Mouse (Mus musculus): ENCODE data around the gene Gm20431. TPM values are rescaled to one million over a fixed set of nuclear protein-coding genes. Genes with fewer than 3 reads are reported as not detected.

Gm20431 gene
- polyA plus RNA-seq, 1 experiment from 2014 or later: 10.7 TPM

DNA sequence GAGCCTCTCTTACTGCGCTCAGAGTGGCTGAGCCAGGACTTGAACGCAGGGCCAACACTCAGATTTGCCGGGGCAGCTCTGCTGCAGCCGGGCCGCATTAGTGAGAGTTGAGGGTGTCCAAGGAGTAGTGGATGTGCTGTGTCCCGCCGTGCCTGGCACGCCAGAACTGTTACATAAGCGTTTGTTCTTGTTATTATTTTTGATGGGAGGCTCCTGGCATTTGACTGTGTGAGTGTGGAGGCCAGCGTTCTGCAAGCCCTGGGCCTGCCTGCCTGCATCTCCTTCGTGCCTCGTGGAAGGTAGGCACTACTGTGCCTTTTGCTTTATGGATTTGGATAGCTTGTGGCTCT, 29.6 kb upstream of the Gm20431 start:
- Histone ChIP-seq H3K4me3 (ENCODE audit: low read depth, low read length) (no peak overlapping the region), H3K4me1 (ENCODE audit: control insufficient read depth, insufficient read depth, low read length) (peaks cover 8% of the 10 kb centered on the region; the same call in 1 of the 2 replicates), H3K9me3 (ENCODE audit: control insufficient read depth, low read length) (peaks cover 2% of the 10 kb centered on the region; the same call in 1 of the 2 replicates), H3K27me3 (ENCODE audit: control insufficient read depth, insufficient read depth, low read length) (peaks cover 35% of the 10 kb centered on the region), H3K36me3 (ENCODE audit: control insufficient read depth, insufficient read depth, low read length) (no peaks in the 10 kb centered on the region), H3K9ac (replicated peaks; ENCODE audit: low read depth, low read length) (no peak overlapping the region), H3K4me2 (ENCODE audit: low read depth, low read length) (no peak overlapping the region), H3K27ac (ENCODE audit: low read depth, low read length) (no peak overlapping the region)
- WGBS: 88% methylated on average over 12 of the region's 12 CpGs
- no peak for ATAC-seq (ENCODE audit: low read depth)

DNA sequence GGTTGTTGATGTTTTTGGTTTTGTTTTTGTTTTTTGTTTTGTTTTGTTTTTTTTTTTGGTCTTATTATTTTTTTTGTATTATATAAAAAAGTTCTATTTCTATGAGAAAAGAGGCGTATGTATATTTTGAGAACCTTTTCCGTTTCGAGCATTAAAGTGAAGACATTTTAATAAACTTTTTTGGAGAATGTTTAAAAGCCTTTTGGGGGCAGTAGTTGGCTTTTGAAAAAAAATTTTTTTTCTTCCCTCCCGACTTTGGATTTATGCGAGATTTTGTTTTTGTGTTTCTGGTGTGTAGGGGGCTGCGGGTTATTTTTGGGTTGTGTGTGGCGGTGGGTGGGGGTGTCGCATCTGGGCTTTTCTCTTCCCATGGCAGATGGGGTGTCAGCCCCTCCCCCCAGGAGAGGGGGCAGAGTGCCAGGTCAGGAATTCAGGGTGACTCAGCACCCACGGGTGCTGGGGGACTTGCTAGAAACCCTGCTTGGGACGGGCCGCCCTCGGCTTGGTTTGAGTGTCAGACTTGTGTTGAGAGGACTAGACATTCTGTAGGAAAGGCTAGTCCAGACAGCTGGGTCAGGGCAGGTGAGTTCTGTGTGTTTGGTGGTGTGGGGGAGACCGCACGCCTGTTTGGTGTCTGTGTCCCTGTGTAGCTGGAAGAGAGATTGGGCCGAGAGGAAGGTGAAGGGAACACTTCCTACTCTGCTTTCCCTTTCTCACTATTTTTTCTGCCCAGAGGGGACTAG, 29.1 kb upstream of the Gm20431 start:
- H3K9ac ChIP-seq (replicated peaks; ENCODE audit: low read depth, low read length): no peak overlapping the region
- 66% methylated on average over 15 of the region's 15 CpGs for WGBS

DNA sequence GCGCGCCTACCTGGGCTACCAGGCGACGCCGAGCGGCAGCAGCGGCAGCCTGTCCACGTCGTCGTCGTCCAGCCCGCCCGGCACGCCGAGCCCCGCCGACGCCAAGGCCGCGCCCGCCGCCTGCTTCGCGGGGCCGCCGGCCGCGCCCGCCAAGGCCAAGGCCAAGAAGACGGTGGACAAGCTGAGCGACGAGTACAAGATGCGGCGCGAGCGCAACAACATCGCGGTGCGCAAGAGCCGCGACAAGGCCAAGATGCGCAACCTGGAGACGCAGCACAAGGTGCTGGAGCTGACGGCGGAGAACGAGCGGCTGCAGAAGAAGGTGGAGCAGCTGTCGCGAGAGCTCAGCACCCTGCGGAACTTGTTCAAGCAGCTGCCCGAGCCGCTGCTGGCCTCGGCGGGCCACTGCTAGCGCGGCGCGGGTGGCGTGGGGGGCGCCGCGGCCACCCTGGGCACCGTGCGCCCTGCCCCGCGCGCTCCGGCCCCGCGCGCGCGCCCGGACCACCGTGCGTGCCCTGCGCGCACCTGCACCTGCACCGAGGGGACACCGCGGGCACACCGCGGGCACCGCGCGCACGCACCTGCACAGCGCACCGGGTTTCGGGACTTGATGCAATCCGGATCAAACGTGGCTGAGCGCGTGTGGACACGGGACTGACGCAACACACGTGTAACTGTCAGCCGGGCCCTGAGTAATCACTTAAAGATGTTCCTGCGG, 28.4 kb upstream of the Gm20431 start, which contains the start of gene Tmem189:
TSS of gene Tmem189 (minus strand) at position 322 of the 718 bp plus-strand sequence.
- Histone ChIP-seq H3K4me3 (ENCODE audit: low read depth, low read length) (peak within 1 kb of the TSS; percentile 59), H3K9ac (replicated peaks; ENCODE audit: low read depth, low read length) (peak within 1 kb of the TSS; percentile 57), H3K27ac (ENCODE audit: low read depth, low read length) (0 out of 2 replicates have a peak within 1 kb of the TSS, but pooled peaks have one; percentile 10), H3K9me3 (ENCODE audit: control insufficient read depth, low read length) (no peaks in the 10 kb centered on the region), H3K36me3 (ENCODE audit: control insufficient read depth, insufficient read depth, low read length) (no peaks in the 10 kb centered on the region), H3K4me2 (ENCODE audit: low read depth, low read length) (peak within 1 kb of the TSS; percentile 78), H3K27me3 (ENCODE audit: control insufficient read depth, insufficient read depth, low read length) (peaks cover 35% of the 10 kb centered on the region), H3K4me1 (ENCODE audit: control insufficient read depth, insufficient read depth, low read length) (peaks cover 8% of the 10 kb centered on the region; the same call in 1 of the 2 replicates)
- ATAC-seq (ENCODE audit: low read depth): no peak
- under 1% methylated on average over 85 of the region's 99 CpGs for WGBS

More for the DNA sequence above, 29.1 kb upstream of the Gm20431 start:
- H3K4me3 ChIP-seq (ENCODE audit: low read depth, low read length): peak overlapping the region; percentile 59
- H3K27ac ChIP-seq (ENCODE audit: low read depth, low read length): no peak overlapping the region
- H3K4me1 ChIP-seq (ENCODE audit: control insufficient read depth, insufficient read depth, low read length): peaks cover 8% of the 10 kb centered on the region; the same call in 1 of the 2 replicates
- peak overlapping the region; percentile 78 for H3K4me2 ChIP-seq (ENCODE audit: low read depth, low read length)
- H3K9me3 ChIP-seq (ENCODE audit: control insufficient read depth, low read length): peaks cover 2% of the 10 kb centered on the region; the same call in 1 of the 2 replicates
- ATAC-seq (ENCODE audit: low read depth): no peak
- peaks cover 35% of the 10 kb centered on the region for H3K27me3 ChIP-seq (ENCODE audit: control insufficient read depth, insufficient read depth, low read length)
- no peaks in the 10 kb centered on the region for H3K36me3 ChIP-seq (ENCODE audit: control insufficient read depth, insufficient read depth, low read length)

DNA sequence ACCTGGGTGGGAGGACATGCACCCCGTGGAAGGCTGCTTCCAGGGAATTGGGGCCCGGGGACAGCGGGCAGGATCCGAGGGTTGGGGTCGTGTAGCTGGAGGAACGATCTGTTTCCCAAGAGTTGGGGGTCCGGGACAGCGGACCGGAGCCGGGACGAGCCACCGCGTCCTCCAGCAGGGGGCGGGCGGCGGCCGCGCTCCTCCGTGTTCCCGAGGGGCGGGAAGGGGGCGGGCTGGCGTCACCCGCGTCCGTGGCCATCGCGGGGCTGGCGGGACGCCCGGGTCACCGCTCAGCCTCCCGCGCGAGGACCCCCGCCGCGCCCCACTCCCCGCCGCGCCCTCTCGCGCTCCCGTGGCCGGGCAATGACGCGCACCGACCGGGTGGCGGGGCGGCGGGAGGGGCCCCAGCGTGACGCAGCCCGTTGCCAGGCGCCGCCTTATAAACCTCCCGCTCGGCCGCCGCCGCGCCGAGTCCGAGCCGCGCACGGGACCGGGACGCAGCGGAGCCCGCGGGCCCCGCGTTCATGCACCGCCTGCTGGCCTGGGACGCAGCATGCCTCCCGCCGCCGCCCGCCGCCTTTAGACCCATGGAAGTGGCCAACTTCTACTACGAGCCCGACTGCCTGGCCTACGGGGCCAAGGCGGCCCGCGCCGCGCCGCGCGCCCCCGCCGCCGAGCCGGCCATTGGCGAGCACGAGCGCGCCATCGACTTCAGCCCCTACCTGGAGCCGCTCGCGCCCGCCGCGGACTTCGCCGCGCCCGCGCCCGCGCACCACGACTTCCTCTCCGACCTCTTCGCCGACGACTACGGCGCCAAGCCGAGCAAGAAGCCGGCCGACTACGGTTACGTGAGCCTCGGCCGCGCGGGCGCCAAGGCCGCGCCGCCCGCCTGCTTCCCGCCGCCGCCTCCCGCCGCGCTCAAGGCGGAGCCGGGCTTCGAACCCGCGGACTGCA, 27.5 kb upstream of the Gm20431 start, which contains the start of gene Cebpb:
TSS of gene Cebpb (plus strand) at position 418 of the 954 bp plus-strand sequence.
- Histone ChIP-seq H3K4me3 (ENCODE audit: low read depth, low read length) (peak within 1 kb of the TSS; percentile 59), H3K4me1 (ENCODE audit: control insufficient read depth, insufficient read depth, low read length) (peaks cover 8% of the 10 kb centered on the region; the same call in 1 of the 2 replicates), H3K9ac (replicated peaks; ENCODE audit: low read depth, low read length) (peak within 1 kb of the TSS; percentile 57), H3K9me3 (ENCODE audit: control insufficient read depth, low read length) (no peaks in the 10 kb centered on the region), H3K4me2 (ENCODE audit: low read depth, low read length) (peak within 1 kb of the TSS; percentile 78), H3K36me3 (ENCODE audit: control insufficient read depth, insufficient read depth, low read length) (no peaks in the 10 kb centered on the region), H3K27me3 (ENCODE audit: control insufficient read depth, insufficient read depth, low read length) (peaks cover 35% of the 10 kb centered on the region), H3K27ac (ENCODE audit: low read depth, low read length) (0 out of 2 replicates have a peak within 1 kb of the TSS, but pooled peaks have one; percentile 10)
- 1% methylated on average over 101 of the region's 147 CpGs for WGBS
- peak; percentile 60 for ATAC-seq (ENCODE audit: low read depth)

DNA sequence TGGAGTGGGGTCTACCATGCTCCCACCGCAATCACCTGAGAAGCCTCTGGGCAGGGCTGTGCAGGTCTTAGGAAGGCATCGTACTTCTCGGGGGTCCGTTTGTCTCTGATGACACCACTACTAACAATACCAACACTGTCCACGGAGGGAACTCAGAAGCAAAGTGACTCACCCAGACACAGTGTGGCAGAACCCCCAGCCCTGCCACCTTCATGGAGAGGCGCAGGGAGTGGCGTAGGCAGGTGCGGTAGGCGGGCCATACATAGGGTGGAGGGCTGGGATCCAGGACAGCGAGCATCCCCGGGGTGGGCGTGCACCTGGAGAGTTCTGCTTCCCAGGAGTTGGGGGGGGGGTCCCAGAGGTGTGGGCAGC, 26.8 kb upstream of the Gm20431 start:
- peak overlapping the region; percentile 78 for H3K4me2 ChIP-seq (ENCODE audit: low read depth, low read length)
- H3K9me3 ChIP-seq (ENCODE audit: control insufficient read depth, low read length): no peaks in the 10 kb centered on the region
- peaks cover 35% of the 10 kb centered on the region for H3K27me3 ChIP-seq (ENCODE audit: control insufficient read depth, insufficient read depth, low read length)
- peak; percentile 68 for ATAC-seq (ENCODE audit: low read depth)
- H3K9ac ChIP-seq (replicated peaks; ENCODE audit: low read depth, low read length): 0 out of 2 replicates have a peak overlapping the region, but pooled peaks have one; percentile 57
- H3K4me3 ChIP-seq (ENCODE audit: low read depth, low read length): peak overlapping the region; percentile 59
- no peaks in the 10 kb centered on the region for H3K36me3 ChIP-seq (ENCODE audit: control insufficient read depth, insufficient read depth, low read length)
- no peak overlapping the region for H3K27ac ChIP-seq (ENCODE audit: low read depth, low read length)
- WGBS: 31% methylated on average over 12 of the region's 12 CpGs
- H3K4me1 ChIP-seq (ENCODE audit: control insufficient read depth, insufficient read depth, low read length): peaks cover 8% of the 10 kb centered on the region; the same call in 1 of the 2 replicates

DNA sequence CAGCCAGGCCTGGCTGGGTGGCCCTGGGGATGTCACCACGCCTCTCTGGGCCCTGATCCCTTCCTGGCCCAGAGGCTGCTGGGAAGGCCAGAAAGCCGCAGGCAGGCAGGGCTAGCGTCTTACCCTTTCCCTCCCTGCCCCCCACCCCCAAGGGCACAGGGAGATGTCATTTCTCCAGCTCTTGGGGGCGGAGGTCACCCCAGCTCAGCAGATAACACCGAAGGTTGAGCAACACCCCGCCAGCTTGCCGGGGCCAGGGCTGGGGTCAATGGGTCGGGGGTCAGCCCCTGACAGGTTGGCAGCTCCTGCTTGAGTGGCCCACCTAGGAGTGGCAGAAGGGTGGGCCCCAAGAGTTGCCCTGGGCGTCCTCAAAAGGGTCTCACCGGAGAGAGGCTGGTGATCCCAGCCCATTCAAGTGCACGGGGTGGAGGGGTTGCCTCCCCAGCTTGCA, 26.4 kb upstream of the Gm20431 start:
- H3K4me2 ChIP-seq (ENCODE audit: low read depth, low read length): no peak overlapping the region
- no peak overlapping the region for H3K27ac ChIP-seq (ENCODE audit: low read depth, low read length)
- peaks cover 8% of the 10 kb centered on the region; the same call in 1 of the 2 replicates for H3K4me1 ChIP-seq (ENCODE audit: control insufficient read depth, insufficient read depth, low read length)
- peaks cover 35% of the 10 kb centered on the region for H3K27me3 ChIP-seq (ENCODE audit: control insufficient read depth, insufficient read depth, low read length)
- ATAC-seq (ENCODE audit: low read depth): 0 out of 2 replicates have a peak, but pooled peaks have one; percentile 3
- H3K9me3 ChIP-seq (ENCODE audit: control insufficient read depth, low read length): no peaks in the 10 kb centered on the region
- H3K9ac ChIP-seq (replicated peaks; ENCODE audit: low read depth, low read length): no peak overlapping the region
- WGBS: 64% methylated on average over 11 of the region's 11 CpGs
- H3K4me3 ChIP-seq (ENCODE audit: low read depth, low read length): no peak overlapping the region
- H3K36me3 ChIP-seq (ENCODE audit: control insufficient read depth, insufficient read depth, low read length): no peaks in the 10 kb centered on the region

DNA sequence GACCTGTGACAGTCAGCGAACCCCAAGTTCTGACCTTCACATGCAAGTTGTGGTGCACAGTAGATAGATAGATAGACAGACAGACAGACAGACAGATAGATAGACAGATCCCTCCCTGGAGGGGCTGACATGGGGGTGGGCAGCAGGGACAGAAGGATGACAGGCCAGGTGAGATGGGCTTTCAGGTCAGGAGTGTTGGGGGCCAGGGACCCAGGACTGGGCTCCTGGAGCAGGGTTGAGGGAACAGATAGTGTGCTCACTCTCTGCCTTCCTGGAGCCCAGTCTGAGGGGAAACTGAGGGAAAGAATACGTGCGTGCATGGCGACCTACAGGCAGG, 25.9 kb upstream of the Gm20431 start:
- Histone ChIP-seq H3K4me1 (ENCODE audit: control insufficient read depth, insufficient read depth, low read length) (peaks cover 8% of the 10 kb centered on the region; the same call in 1 of the 2 replicates), H3K4me3 (ENCODE audit: low read depth, low read length) (no peak overlapping the region), H3K27me3 (ENCODE audit: control insufficient read depth, insufficient read depth, low read length) (peaks cover 33% of the 10 kb centered on the region), H3K9ac (replicated peaks; ENCODE audit: low read depth, low read length) (no peak overlapping the region), H3K9me3 (ENCODE audit: control insufficient read depth, low read length) (no peaks in the 10 kb centered on the region), H3K27ac (ENCODE audit: low read depth, low read length) (no peak overlapping the region), H3K4me2 (ENCODE audit: low read depth, low read length) (no peak overlapping the region), H3K36me3 (ENCODE audit: control insufficient read depth, insufficient read depth, low read length) (no peaks in the 10 kb centered on the region)
- 91% methylated on average over 4 of the region's 4 CpGs for WGBS
- ATAC-seq (ENCODE audit: low read depth): no peak

Measured in neural tube, embryonic 14.5 days (tissue).